Mouse (Mus musculus): ENCODE results near the gene Gm26566. TPM values are rescaled to one million over a fixed set of nuclear protein-coding genes. Genes with fewer than 3 reads are reported as not detected.
A peak's percentile ranks its signal among the peaks of the same experiment; 100 is the strongest.

Gm26566 gene
- 2.2 TPM in 1 of 2 replicates, not detected in the other for total RNA-seq (2017)

DNA sequence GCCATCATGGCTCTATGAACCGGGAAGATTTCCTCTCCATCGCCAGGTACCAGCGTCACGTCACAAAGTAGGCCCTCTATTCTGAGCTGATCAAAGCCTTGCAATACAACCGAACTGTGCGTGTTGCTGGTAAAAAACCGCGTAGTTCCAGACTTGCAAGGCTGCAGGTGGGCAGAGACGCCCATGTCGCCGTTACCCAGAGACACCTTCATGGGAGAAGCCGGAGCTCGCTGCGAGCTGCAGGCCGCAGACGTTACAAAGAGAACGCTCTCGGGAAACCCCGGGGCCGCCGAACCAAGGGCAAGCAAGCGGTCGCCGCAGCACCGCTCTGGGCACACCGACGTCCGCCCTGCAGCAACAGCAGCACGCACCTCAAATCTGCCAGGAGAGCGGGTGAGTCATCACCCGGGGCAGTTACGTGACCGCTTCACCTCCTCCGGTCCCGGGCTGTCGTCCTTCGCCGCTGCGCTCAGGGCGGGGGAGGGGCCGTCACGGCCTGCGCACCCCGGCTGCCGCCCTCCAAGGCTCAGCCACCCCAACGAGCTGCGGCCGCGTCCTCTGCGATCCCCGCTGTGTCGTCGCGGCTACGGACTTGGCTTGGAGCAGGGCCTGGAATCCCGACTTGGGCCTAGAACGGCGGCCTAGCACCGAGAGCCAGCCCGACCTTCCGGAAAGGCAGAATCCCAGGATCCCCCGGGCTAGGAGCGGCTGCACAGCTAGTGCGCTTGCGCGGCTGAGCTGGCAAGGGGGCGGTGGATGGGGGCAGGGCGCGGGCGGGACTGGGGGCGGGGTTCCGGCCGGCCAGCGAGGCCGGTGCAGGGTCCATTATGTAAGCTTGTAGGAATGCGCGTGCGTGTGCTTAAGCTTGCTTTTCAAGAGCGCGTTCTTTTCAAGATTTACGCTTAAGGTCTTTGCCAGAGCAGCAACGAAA lies at the start of gene Gm26566, which contains the start of gene Klhl9:
Gene Gm26566, plus strand, starts transcription at position 15 of the 931 bp plus-strand sequence.
Gene Klhl9, minus strand, starts transcription at position 675 of the 931 bp plus-strand sequence.
- peak; percentile 72 to 91 for ATAC-seq (replicated peaks in 1 of 2; ENCODE audit: insufficient read depth in 1 of 2, low FRiP score in 2 of 2, low TSS enrichment in 1 of 2, low read depth in 1 of 2, poor library complexity in 2 of 2, severe bottlenecking in 2 of 2)

DNA sequence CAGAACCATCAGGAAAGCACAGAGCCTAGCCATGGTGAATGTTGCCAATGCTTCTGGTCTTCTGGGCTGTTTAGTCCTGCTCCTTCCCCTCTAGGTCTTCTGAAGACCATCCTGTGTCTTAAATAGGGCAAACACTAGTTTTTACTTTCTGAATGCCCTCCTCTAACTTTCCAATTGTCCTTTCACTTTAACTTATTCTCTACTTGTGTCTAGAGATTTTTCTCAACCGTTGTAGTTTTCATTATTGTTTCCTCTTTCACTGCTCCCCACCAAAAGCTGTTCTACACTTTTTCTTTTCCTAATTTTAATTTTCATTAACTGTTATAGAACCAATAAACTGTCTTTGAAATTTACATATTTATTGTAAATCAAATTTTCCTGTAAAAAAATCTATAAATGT lies 44.8 kb upstream of the Gm26566 start, which contains the start of gene Ifna16:
Gene Ifna16, minus strand, starts transcription at position 101 of the 400 bp plus-strand sequence.
- ATAC-seq (replicated peaks in 1 of 2; ENCODE audit: insufficient read depth in 1 of 2, low FRiP score in 2 of 2, low TSS enrichment in 1 of 2, low read depth in 1 of 2, poor library complexity in 2 of 2, severe bottlenecking in 2 of 2), result no peak

DNA sequence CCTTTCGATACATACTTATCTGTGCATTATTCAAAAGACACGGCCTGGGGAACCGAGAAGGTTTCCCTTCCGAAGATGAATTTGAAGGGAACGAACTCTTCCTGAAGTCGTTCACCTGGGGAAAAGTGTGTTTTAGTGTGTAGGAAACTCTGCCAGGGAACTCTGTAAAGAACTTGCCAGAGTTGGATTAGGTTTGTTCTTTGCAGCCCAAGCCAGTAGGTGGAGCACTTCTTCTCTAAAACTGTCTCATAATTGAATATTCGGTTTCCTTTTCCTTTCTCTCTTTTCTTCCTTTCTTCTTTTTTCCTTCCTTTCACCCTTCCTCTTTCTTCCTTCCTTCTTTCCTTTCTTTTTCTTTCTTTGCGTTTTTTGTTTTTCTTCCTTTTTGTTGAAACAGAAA lies 41.2 kb upstream of the Gm26566 start:
- ATAC-seq (replicated peaks in 1 of 2; ENCODE audit: insufficient read depth in 1 of 2, low FRiP score in 2 of 2, low TSS enrichment in 1 of 2, low read depth in 1 of 2, poor library complexity in 2 of 2, severe bottlenecking in 2 of 2), result peak in 1 of 2 experiments; percentile 45; a peak in 1 of 4 replicates

DNA sequence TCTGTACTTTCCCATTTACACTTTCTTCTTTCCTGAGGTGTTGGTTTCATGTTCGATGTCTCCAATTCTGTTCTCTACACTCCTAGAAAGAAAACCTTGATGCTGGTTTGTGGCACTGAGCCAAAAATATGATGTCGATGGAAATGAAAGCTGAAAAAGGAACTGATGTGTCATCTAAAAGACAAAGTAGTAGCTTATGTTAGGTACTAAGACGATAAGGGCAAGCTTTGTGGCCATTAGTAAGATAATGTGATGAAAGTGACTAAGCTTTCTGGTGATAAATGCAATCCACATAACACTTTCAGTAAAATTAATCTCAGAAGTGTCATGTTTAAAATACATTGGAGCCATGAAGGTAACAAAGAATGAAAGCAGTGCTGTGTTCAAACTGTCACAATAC lies 40.3 kb upstream of the Gm26566 start:
- no peak for ATAC-seq (replicated peaks in 1 of 2; ENCODE audit: insufficient read depth in 1 of 2, low FRiP score in 2 of 2, low TSS enrichment in 1 of 2, low read depth in 1 of 2, poor library complexity in 2 of 2, severe bottlenecking in 2 of 2)

DNA sequence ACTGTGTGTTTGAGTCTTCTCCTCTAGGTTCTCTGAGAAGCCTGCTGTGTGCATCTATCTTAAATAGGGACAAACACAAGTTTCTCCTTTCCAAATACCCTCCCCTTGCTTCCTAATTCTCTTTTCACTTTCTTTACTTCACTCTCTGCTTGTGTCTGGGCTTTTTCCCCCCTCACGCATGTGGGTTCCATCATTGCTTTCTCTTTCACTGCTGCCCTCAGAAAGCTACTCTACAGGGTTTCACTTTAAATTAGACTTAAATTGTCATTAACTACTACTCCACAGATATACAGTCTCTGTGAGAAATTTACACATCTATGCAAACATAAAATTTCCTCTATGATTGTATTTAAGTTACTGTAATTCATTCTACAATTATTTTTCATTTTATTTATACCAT lies 37.8 kb upstream of the Gm26566 start, which contains the start of gene Ifna2:
Gene Ifna2, minus strand, starts transcription at position 101 of the 400 bp plus-strand sequence.
- ATAC-seq (replicated peaks in 1 of 2; ENCODE audit: insufficient read depth in 1 of 2, low FRiP score in 2 of 2, low TSS enrichment in 1 of 2, low read depth in 1 of 2, poor library complexity in 2 of 2, severe bottlenecking in 2 of 2), result no peak; a peak in 1 of 4 replicates

DNA sequence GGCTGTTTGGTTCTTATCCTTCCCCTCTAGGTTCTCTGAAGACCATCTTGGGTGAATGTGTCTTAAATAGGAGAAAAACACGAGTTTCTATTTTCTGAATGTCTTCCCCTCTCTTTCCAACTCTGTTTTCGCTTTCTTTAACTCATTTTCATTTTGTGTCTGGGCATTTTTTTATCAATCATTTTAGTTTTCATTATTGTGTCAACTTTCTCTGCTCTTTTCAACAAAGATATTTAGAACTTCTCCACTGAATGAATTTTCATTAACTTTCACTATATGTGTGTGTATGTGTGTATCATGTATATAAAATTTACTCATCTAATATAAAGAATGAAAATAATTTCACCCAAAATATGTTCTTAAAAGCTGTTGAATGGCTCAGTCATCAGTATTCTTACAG lies 30.3 kb upstream of the Gm26566 start, which contains the start of gene Ifnab:
Gene Ifnab, minus strand, starts transcription at position 101 of the 400 bp plus-strand sequence.
- ATAC-seq (replicated peaks in 1 of 2; ENCODE audit: insufficient read depth in 1 of 2, low FRiP score in 2 of 2, low TSS enrichment in 1 of 2, low read depth in 1 of 2, poor library complexity in 2 of 2, severe bottlenecking in 2 of 2), result no peak

DNA sequence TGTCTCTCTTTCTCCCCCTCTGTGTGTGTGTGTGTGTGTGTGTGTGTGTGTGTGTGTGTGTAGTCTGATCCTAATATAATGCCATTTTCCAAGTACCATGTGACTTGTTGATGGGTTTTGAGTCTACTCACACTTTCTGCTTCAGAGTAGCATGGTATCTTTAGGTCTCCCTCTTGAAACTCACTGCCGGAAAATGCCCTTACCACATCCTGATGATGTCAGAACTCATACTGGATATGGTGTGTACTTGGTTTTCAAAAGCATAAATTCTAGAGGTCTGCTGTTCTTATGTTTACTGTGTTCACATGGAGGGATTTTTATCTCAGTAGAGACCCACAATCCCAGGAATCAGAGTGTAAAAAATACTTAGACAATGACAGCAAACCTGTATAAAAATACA lies 29.1 kb upstream of the Gm26566 start:
- peak; percentile 43 to 55; a peak in 3 of 4 replicates for ATAC-seq (replicated peaks in 1 of 2; ENCODE audit: insufficient read depth in 1 of 2, low FRiP score in 2 of 2, low TSS enrichment in 1 of 2, low read depth in 1 of 2, poor library complexity in 2 of 2, severe bottlenecking in 2 of 2)

DNA sequence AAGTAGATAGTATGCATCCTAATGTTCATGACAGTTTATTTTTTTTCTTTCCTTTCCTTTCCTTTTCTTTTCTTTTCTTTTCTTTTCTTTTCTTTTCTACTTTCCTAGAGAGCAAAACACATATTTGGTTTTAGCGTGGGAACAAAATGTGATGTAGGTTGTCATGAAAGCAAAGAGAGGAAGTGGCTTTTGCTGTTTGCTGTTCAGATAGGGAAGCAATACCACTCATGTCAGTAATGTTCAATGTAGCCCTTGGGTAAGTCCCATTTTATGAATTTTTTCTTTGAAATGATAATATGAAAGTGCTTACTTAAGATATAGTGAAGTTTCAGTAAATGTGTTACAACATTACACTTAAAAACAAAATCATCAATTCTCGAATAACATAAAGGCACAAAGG lies 28.2 kb upstream of the Gm26566 start:
- peak; percentile 58 to 65; a peak in 3 of 4 replicates for ATAC-seq (replicated peaks in 1 of 2; ENCODE audit: insufficient read depth in 1 of 2, low FRiP score in 2 of 2, low TSS enrichment in 1 of 2, low read depth in 1 of 2, poor library complexity in 2 of 2, severe bottlenecking in 2 of 2)

DNA sequence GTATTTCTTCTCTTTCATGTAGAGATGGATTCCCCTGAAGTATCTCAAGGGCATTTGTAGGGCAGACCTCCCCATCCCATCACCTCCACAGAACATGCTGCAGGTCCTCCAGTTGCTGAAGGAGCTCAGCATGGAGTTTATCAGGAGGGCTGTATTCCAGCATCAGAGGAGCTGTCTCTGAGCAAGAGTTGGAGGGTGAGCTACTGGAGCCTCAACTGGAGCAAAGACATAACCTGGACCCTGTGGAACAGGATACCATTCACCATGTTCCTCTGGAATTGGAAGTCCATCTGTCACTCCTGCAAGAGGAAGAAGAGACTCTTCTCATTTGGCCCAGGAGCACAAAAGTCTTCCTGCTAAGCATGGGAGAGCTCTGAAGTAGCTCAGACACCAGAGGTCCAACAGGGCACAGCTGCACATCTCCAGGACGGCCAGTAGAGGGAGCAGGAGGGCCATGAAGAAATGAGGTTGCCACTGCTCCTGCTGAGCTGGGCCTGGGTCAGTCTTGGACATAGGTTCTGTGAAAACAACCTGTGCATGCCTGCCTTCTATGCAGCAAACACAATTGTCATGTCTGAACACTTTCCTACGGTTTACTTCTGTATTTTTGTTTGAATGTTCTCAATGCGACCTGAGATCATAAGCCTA lies 25.2 kb upstream of the Gm26566 start:
- ATAC-seq (replicated peaks in 1 of 2; ENCODE audit: insufficient read depth in 1 of 2, low FRiP score in 2 of 2, low TSS enrichment in 1 of 2, low read depth in 1 of 2, poor library complexity in 2 of 2, severe bottlenecking in 2 of 2), result peak; percentile 75 to 93

DNA sequence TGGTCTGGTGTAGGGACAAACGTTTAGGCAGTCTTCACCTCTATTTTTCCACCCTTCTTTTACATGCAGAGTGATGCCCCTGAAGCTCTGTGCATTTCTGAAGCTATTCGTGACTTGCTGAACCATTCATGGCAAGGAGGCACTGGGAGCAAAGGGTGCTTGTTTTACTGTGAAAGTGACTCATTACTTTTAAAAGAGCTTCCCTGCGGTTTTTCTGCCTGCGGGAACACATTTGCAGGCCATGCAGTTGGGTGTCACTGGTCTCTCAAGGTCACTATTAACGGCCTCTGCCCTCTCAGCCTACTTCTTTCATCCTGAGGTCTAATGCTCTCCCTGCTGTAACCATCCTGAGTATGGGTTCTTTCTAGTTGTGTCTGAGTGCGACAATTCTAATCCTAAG lies 24.5 kb upstream of the Gm26566 start:
- ATAC-seq (replicated peaks in 1 of 2; ENCODE audit: insufficient read depth in 1 of 2, low FRiP score in 2 of 2, low TSS enrichment in 1 of 2, low read depth in 1 of 2, poor library complexity in 2 of 2, severe bottlenecking in 2 of 2), result no peak

DNA sequence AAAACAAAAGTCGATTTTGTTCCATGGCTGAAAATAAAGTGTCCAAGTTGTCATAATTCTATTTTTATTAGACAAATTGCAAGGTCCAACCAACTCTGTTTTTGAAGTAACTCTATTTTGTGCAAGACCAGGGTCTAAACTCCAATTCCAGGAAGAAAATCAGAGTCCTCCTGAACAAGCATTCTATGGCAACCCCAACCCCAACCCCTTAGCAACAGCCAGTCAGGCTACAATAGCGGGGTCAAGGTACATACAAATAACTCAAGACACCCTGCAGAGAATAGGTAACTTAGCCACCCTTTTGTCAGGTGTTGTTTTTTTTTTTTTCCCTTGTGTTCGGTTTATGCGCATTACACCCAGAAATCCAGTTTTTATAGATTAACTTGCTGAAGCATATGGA lies 23.9 kb upstream of the Gm26566 start:
- no peak for ATAC-seq (replicated peaks in 1 of 2; ENCODE audit: insufficient read depth in 1 of 2, low FRiP score in 2 of 2, low TSS enrichment in 1 of 2, low read depth in 1 of 2, poor library complexity in 2 of 2, severe bottlenecking in 2 of 2)

DNA sequence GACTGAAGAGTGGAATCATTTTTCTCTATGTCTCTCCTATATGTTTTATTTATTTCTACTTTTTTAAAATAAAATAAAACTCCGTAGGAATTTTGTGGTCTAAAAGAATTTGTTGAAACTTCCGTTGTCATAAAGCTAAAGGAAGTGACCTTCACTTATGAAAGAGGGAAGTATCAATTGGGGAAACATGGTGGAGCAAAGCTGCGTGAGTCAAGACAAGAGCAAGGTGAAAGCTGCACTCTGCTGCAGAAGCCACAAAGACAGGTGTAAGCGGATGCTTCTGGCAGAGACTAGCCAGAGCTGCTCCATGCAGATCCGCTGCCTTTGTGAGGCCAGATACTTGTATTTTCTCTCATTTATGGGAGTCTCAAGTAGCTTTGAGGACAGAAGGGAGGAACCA lies 22.8 kb upstream of the Gm26566 start:
- peak; percentile 42 to 57; a peak in 2 of 4 replicates for ATAC-seq (replicated peaks in 1 of 2; ENCODE audit: insufficient read depth in 1 of 2, low FRiP score in 2 of 2, low TSS enrichment in 1 of 2, low read depth in 1 of 2, poor library complexity in 2 of 2, severe bottlenecking in 2 of 2)

DNA sequence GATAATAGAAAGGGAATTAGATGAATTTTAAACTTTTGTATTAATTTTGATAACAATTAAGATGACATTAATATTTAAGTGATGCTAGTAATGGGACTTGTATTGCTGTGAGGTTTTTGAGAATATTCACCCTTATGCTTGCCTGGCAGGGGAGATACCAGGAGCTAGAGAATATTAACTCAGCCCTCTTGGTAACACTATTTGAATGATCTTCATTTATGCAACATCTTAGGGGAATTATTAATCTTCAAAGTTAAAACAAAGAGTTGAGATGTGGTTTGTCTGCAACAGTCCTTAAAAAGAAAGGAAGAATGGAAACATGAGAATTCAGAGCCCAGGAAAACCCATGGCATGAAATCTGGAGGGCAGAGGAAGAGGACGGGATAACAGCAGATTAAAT lies 22.3 kb upstream of the Gm26566 start:
- ATAC-seq (replicated peaks in 1 of 2; ENCODE audit: insufficient read depth in 1 of 2, low FRiP score in 2 of 2, low TSS enrichment in 1 of 2, low read depth in 1 of 2, poor library complexity in 2 of 2, severe bottlenecking in 2 of 2), result no peak

DNA sequence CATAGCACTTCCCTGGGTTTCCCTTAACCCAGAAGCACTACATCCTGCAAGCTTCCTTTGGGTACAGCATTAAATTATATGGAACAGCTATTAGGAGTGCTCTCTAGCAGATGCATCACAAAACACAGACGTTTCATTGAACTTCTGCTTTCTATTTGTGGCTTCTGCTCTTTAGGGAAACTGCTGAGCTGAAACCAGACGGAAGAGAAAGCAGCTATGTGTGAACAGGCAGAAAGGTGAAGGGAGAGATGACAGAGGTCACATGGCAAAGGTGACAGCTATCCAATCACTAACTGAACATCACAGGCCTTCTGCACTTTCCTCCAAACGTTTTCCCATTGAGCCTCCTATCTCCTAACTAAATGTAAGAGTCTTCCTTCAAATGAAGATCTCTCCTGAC lies 15.7 kb upstream of the Gm26566 start:
- peak; percentile 69 to 78 for ATAC-seq (replicated peaks in 1 of 2; ENCODE audit: insufficient read depth in 1 of 2, low FRiP score in 2 of 2, low TSS enrichment in 1 of 2, low read depth in 1 of 2, poor library complexity in 2 of 2, severe bottlenecking in 2 of 2)

DNA sequence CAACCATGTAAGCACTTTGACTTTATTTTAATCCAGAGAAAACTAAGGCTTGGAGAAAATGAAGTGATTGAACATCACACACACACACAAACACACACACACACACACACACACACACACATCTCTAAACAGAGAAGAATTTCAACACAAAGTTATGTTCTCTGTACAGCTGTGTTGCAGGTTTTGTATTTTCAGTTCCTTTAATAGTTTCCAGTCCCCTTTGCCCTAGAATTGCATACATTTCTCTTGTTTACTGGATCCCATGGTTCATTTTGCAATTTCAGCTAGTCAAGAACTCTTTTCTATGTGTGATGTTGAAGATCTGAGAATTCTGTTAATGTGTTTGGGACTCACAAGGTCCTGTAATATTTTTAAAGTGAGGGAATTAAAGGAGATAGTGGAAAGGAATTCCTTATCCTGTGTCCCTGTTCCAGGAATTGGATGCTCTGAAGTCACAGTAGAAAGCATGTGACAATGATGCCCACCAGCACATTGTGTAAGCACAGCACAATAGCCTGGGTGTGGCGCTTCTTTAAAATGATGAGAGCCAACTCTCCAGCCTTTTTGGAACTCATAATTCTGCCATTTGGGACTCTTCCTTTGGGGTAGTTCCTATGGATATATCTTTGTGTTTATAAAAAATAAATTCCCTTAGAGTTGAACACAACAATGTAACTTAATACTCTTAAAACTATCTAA lies 14.3 kb upstream of the Gm26566 start:
- no peak; a peak in 1 of 4 replicates for ATAC-seq (replicated peaks in 1 of 2; ENCODE audit: insufficient read depth in 1 of 2, low FRiP score in 2 of 2, low TSS enrichment in 1 of 2, low read depth in 1 of 2, poor library complexity in 2 of 2, severe bottlenecking in 2 of 2)

DNA sequence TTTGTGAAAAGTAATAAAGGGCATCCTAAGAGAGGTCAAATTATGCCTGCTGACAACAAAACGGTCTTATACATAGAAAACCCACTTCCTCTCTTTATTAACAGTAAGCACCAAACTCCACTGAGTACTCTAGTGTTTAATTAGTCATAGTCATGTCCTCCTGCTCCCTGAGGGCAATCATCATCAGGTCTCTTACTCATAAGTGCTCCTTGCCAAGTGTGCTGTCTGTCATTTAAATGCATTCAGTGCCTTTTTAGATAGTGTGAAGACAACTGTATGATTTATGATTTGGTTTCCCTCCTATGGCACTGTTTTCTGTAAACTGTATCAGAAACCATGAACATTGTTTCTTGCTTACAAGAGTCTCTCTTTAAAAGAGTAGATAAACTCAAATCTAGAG lies 7.3 kb upstream of the Gm26566 start:
- ATAC-seq (replicated peaks in 1 of 2; ENCODE audit: insufficient read depth in 1 of 2, low FRiP score in 2 of 2, low TSS enrichment in 1 of 2, low read depth in 1 of 2, poor library complexity in 2 of 2, severe bottlenecking in 2 of 2), result no peak

DNA sequence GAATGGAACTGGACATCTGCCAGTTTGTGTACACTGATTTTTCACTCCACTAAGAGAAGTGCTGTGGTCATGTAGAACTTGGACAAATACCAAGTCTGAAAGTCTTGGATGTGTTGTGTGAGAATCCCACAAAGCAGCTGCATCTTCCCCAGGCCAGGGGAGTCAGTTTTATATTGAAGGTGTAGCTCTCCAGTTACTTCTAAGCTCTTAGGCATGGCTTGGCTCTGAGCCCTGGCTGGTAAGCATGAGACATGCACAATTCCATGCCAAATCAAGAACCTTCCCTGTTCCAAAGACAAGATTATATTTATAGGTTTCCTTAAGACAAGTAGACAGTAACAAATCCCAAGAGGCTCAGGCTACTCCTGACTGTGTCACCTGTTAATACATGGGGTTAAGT lies 6.5 kb upstream of the Gm26566 start:
- ATAC-seq (replicated peaks in 1 of 2; ENCODE audit: insufficient read depth in 1 of 2, low FRiP score in 2 of 2, low TSS enrichment in 1 of 2, low read depth in 1 of 2, poor library complexity in 2 of 2, severe bottlenecking in 2 of 2), result no peak
